Mouse (Mus musculus): ENCODE data around the gene Cript.
A peak's percentile ranks its signal among the peaks of the same experiment; 100 is the strongest.
"Not testable (repeated sequence)": the region's sequence is repeated elsewhere in the genome, so short reads cannot be mapped to it uniquely, and the experiment has no call there.

The Cript gene

GRCm38 (mm10) chr17:87057486-87058266, 32.3 kb downstream of the Cript start:
- H3K27me3 ChIP-seq (ENCODE audit: control insufficient read depth, insufficient read depth, low read length, poor library complexity, severe bottlenecking): no peaks in the 10 kb centered on the region
- H3K36me3 ChIP-seq (ENCODE audit: control insufficient read depth, insufficient read depth, low read length, poor library complexity, severe bottlenecking): no peaks in the 10 kb centered on the region
- no peak for DNase-seq (ENCODE audit: low read depth, low spot score)

GRCm38 (mm10) chr17:87062639-87063038, 37.3 kb downstream of the Cript start:
- Histone ChIP-seq H3K36me3 (ENCODE audit: control insufficient read depth, insufficient read depth, low read length, poor library complexity, severe bottlenecking) (no peaks in the 10 kb centered on the region), H3K27me3 (ENCODE audit: control insufficient read depth, insufficient read depth, low read length, poor library complexity, severe bottlenecking) (no peaks in the 10 kb centered on the region)
- no peak for DNase-seq (ENCODE audit: low read depth, low spot score)

- DNase-seq (ENCODE audit: low read depth, low spot score): no peak
- Histone ChIP-seq H3K36me3 (ENCODE audit: control insufficient read depth, insufficient read depth, low read length, poor library complexity, severe bottlenecking) (no peaks in the 10 kb centered on the region), H3K27me3 (ENCODE audit: control insufficient read depth, insufficient read depth, low read length, poor library complexity, severe bottlenecking) (no peaks in the 10 kb centered on the region)
Measured at GRCm38 (mm10) chr17:87063461-87063860, 38.1 kb downstream of the Cript start.

GRCm38 (mm10) chr17:87063969-87064368, 38.6 kb downstream of the Cript start:
- DNase-seq (ENCODE audit: low read depth, low spot score): peak; percentile 70
- Histone ChIP-seq H3K36me3 (ENCODE audit: control insufficient read depth, insufficient read depth, low read length, poor library complexity, severe bottlenecking) (no peaks in the 10 kb centered on the region), H3K27me3 (ENCODE audit: control insufficient read depth, insufficient read depth, low read length, poor library complexity, severe bottlenecking) (no peaks in the 10 kb centered on the region)

- H3K27me3 ChIP-seq (ENCODE audit: control insufficient read depth, insufficient read depth, low read length, poor library complexity, severe bottlenecking): no peaks in the 10 kb centered on the region
- DNase-seq (ENCODE audit: low read depth, low spot score): no peak
Measured at GRCm38 (mm10) chr17:87068997-87069396, 43.6 kb downstream of the Cript start.

GRCm38 (mm10) chr17:87072183-87072582, 46.8 kb downstream of the Cript start:
- not testable (repeated sequence) for H3K36me3 ChIP-seq (ENCODE audit: control insufficient read depth, insufficient read depth, low read length, poor library complexity, severe bottlenecking); DNase-seq (ENCODE audit: low read depth, low spot score)

More at GRCm38 (mm10) chr17:87068997-87069396, 43.6 kb downstream of the Cript start:
- no peaks in the 10 kb centered on the region for H3K36me3 ChIP-seq (ENCODE audit: control insufficient read depth, insufficient read depth, low read length, poor library complexity, severe bottlenecking)

GRCm38 (mm10) chr17:87072766-87073440, 47.6 kb downstream of the Cript start:
- Histone ChIP-seq H3K27me3 (ENCODE audit: control insufficient read depth, insufficient read depth, low read length, poor library complexity, severe bottlenecking) (no peaks in the 10 kb centered on the region), H3K36me3 (ENCODE audit: control insufficient read depth, insufficient read depth, low read length, poor library complexity, severe bottlenecking) (no peaks in the 10 kb centered on the region)
- DNase-seq (ENCODE audit: low read depth, low spot score): no peak

More at GRCm38 (mm10) chr17:87072183-87072582, 46.8 kb downstream of the Cript start:
- not testable (repeated sequence) for H3K27me3 ChIP-seq (ENCODE audit: control insufficient read depth, insufficient read depth, low read length, poor library complexity, severe bottlenecking)

- Histone ChIP-seq H3K36me3 (ENCODE audit: control insufficient read depth, insufficient read depth, low read length, poor library complexity, severe bottlenecking) (no peaks in the 10 kb centered on the region), H3K27me3 (ENCODE audit: control insufficient read depth, insufficient read depth, low read length, poor library complexity, severe bottlenecking) (no peaks in the 10 kb centered on the region)
- DNase-seq (ENCODE audit: low read depth, low spot score): no peak
Measured at GRCm38 (mm10) chr17:87073470-87073869, 48.1 kb downstream of the Cript start.

- DNase-seq (ENCODE audit: low read depth, low spot score); H3K36me3 ChIP-seq (ENCODE audit: control insufficient read depth, insufficient read depth, low read length, poor library complexity, severe bottlenecking); H3K27me3 ChIP-seq (ENCODE audit: control insufficient read depth, insufficient read depth, low read length, poor library complexity, severe bottlenecking): not testable (repeated sequence)
Measured at GRCm38 (mm10) chr17:87078217-87078616, 52.9 kb downstream of the Cript start.

GRCm38 (mm10) chr17:87080724-87081123, 55.4 kb downstream of the Cript start:
- H3K27me3 ChIP-seq (ENCODE audit: control insufficient read depth, insufficient read depth, low read length, poor library complexity, severe bottlenecking): no peaks in the 10 kb centered on the region
- H3K36me3 ChIP-seq (ENCODE audit: control insufficient read depth, insufficient read depth, low read length, poor library complexity, severe bottlenecking): no peaks in the 10 kb centered on the region
- DNase-seq (ENCODE audit: low read depth, low spot score): no peak

GRCm38 (mm10) chr17:87082547-87082946, 57.2 kb downstream of the Cript start:
- Histone ChIP-seq H3K36me3 (ENCODE audit: control insufficient read depth, insufficient read depth, low read length, poor library complexity, severe bottlenecking) (no peaks in the 10 kb centered on the region), H3K27me3 (ENCODE audit: control insufficient read depth, insufficient read depth, low read length, poor library complexity, severe bottlenecking) (no peaks in the 10 kb centered on the region)
- no peak for DNase-seq (ENCODE audit: low read depth, low spot score)

GRCm38 (mm10) chr17:87083671-87084070, 58.3 kb downstream of the Cript start:
- H3K27me3 ChIP-seq (ENCODE audit: control insufficient read depth, insufficient read depth, low read length, poor library complexity, severe bottlenecking): no peaks in the 10 kb centered on the region
- DNase-seq (ENCODE audit: low read depth, low spot score): no peak
- no peaks in the 10 kb centered on the region for H3K36me3 ChIP-seq (ENCODE audit: control insufficient read depth, insufficient read depth, low read length, poor library complexity, severe bottlenecking)

Data from splenic B cell, adult 2 months (primary cell).